10 mouse cellular contexts compared by ENCODE assay signal in genomic region chr7:35740489-35741230, GRCm38 (mm10). TPM values are rescaled to one million over a fixed set of nuclear protein-coding genes. Genes with fewer than 3 reads are reported as not detected.
DNase-seq lines count a peak whose midpoint lies in the region; ATAC-seq and TF ChIP-seq lines count a peak whose summit lies in the region.
"Had no signal": no experiment of that assay in that cellular context is flagged by ENCODE, and none has a peak within 500 bp of the region (broad histone marks: within the 10 kb centered on the region; RNA-seq: fewer than 3 reads in every experiment).

No protein-coding gene starts in this region.

- peak; percentile 49 to 72 for DNase-seq in cerebellum, postnatal 4 days (ENCODE audit: low spot score in 2 of 2)
- peak; percentile 64 for DNase-seq in midbrain, embryonic 14.5 days
- peak; percentile 69 for DNase-seq in adrenal gland, postnatal 25 days
- peak; percentile 63 for DNase-seq in hindbrain, embryonic 11.5 days (ENCODE audit: low spot score)
- DNase-seq in lung, adult 2 months, result peak; percentile 52
- peak; percentile 62 for DNase-seq in stomach, postnatal 0 days (ENCODE audit: low spot score)

- no peaks in the 10 kb centered on the region for H3K27me3 ChIP-seq in midbrain, embryonic 14.5 days (ENCODE audit: control insufficient read depth, insufficient read depth, low read length)
- H3K27me3 ChIP-seq in midbrain, embryonic 13.5 days, result 0 out of 2 replicates have a peak, but pooled peaks cover 1% of the 10 kb centered on the region
- no peaks in the 10 kb centered on the region for H3K27me3 ChIP-seq in hindbrain, embryonic 11.5 days (ENCODE audit: control insufficient read depth, insufficient read depth, low read length)
- H3K27me3 ChIP-seq in stomach, postnatal 0 days (ENCODE audit: control insufficient read depth, insufficient read depth, low read length), result no peaks in the 10 kb centered on the region
- H3K27me3 ChIP-seq: megakaryocyte, embryonic 14.5 days; Patski had no signal

- H3K36me3 ChIP-seq in midbrain, embryonic 14.5 days (ENCODE audit: control insufficient read depth, insufficient read depth, low read length), result peaks cover 33% of the 10 kb centered on the region
- peaks cover 75% of the 10 kb centered on the region for H3K36me3 ChIP-seq in midbrain, embryonic 13.5 days
- H3K36me3 ChIP-seq in hindbrain, embryonic 11.5 days (ENCODE audit: control insufficient read depth, insufficient read depth, low read length), result peaks cover 4% of the 10 kb centered on the region; the same call in 1 of the 2 replicates
- H3K36me3 ChIP-seq in stomach, postnatal 0 days (ENCODE audit: control insufficient read depth, insufficient read depth, low read length), result no peaks in the 10 kb centered on the region

- no peaks in the 10 kb centered on the region for H3K4me1 ChIP-seq in midbrain, embryonic 14.5 days (ENCODE audit: control insufficient read depth, insufficient read depth, low read length)
- no peaks in the 10 kb centered on the region for H3K4me1 ChIP-seq in midbrain, embryonic 13.5 days (replicated peaks)
- no peaks in the 10 kb centered on the region for H3K4me1 ChIP-seq in hindbrain, embryonic 11.5 days (replicated peaks; ENCODE audit: control insufficient read depth, insufficient read depth, low read length)
- H3K4me1 ChIP-seq in lung, adult 2 months (ENCODE audit: control insufficient read depth, insufficient read depth, low read length), result no peaks in the 10 kb centered on the region
- no peaks in the 10 kb centered on the region for H3K4me1 ChIP-seq in stomach, postnatal 0 days (replicated peaks; ENCODE audit: control insufficient read depth, insufficient read depth)

- no peak for ATAC-seq in cerebellum, adult (ENCODE audit: insufficient number of reproducible peaks, low FRiP score, low TSS enrichment)
- ATAC-seq in midbrain, embryonic 14.5 days (ENCODE audit: low FRiP score, low TSS enrichment), result no peak
- no peak for ATAC-seq in midbrain, embryonic 13.5 days
- ATAC-seq in hindbrain, embryonic 11.5 days (ENCODE audit: low FRiP score), result no peak
- no peak for ATAC-seq in stomach, postnatal 0 days (ENCODE audit: low FRiP score, low TSS enrichment)
- ATAC-seq: Patski had no signal

- H3K4me3 ChIP-seq in midbrain, embryonic 14.5 days (replicated peaks; ENCODE audit: low read depth, low read length), result no peak overlapping the region
- no peak overlapping the region for H3K4me3 ChIP-seq in midbrain, embryonic 13.5 days (replicated peaks)
- H3K4me3 ChIP-seq in hindbrain, embryonic 11.5 days (ENCODE audit: low read depth, low read length), result no peak overlapping the region
- H3K4me3 ChIP-seq in lung, adult 2 months (replicated peaks; ENCODE audit: extremely low read depth, low read depth, low read length), result no peak overlapping the region
- H3K4me3 ChIP-seq in stomach, postnatal 0 days (ENCODE audit: low read depth, low read length), result no peak overlapping the region
- H3K4me3 ChIP-seq: megakaryocyte, embryonic 14.5 days had no signal

- 62% methylated on average over 5 of the region's 5 CpGs for WGBS in midbrain, embryonic 14.5 days
- WGBS in midbrain, embryonic 13.5 days, result 69% methylated on average over 5 of the region's 5 CpGs
- WGBS in hindbrain, embryonic 11.5 days, result 85% methylated on average over 5 of the region's 5 CpGs
- 60% methylated on average over 5 of the region's 5 CpGs for WGBS in lung, adult 2 months
- 47% methylated on average over 5 of the region's 5 CpGs for WGBS in stomach, postnatal 0 days

- H3K9ac ChIP-seq in midbrain, embryonic 14.5 days (replicated peaks; ENCODE audit: low read length), result no peak overlapping the region
- H3K9ac ChIP-seq in midbrain, embryonic 13.5 days (replicated peaks), result no peak overlapping the region
- no peak overlapping the region for H3K9ac ChIP-seq in hindbrain, embryonic 11.5 days (ENCODE audit: low read depth, low read length)
- no peak overlapping the region for H3K9ac ChIP-seq in stomach, postnatal 0 days (ENCODE audit: low read length)

- TF ChIP-seq POLR2A in lung, adult 2 months (IDR thresholded peaks at IDR 0.05; ENCODE audit: borderline replicate concordance, extremely low read depth, low read depth, low read length), result no peak

- H3K9me3 ChIP-seq in midbrain, embryonic 14.5 days (ENCODE audit: control insufficient read depth, low read length), result no peaks in the 10 kb centered on the region
- H3K9me3 ChIP-seq in midbrain, embryonic 13.5 days, result no peaks in the 10 kb centered on the region
- H3K9me3 ChIP-seq in hindbrain, embryonic 11.5 days (ENCODE audit: control insufficient read depth, low read length), result no peaks in the 10 kb centered on the region; the same call in 1 of the 2 replicates
- no peaks in the 10 kb centered on the region for H3K9me3 ChIP-seq in stomach, postnatal 0 days (ENCODE audit: control insufficient read depth, low read length)

- peak; percentile 64 for TF ChIP-seq CTCF in lung, adult 2 months (IDR thresholded peaks at IDR 0.05; ENCODE audit: insufficient read depth, low read length)
- peak; percentile 74 for TF ChIP-seq CTCF in stomach, postnatal 0 days (IDR thresholded peaks at IDR 0.05; ENCODE audit: low read depth)

- H3K27ac ChIP-seq in midbrain, embryonic 14.5 days (replicated peaks; ENCODE audit: low read depth, low read length), result no peak overlapping the region
- H3K27ac ChIP-seq in midbrain, embryonic 13.5 days, result no peak overlapping the region
- H3K27ac ChIP-seq in hindbrain, embryonic 11.5 days (ENCODE audit: low read depth, low read length), result no peak overlapping the region
- H3K27ac ChIP-seq in stomach, postnatal 0 days (replicated peaks), result no peak overlapping the region

- TF ChIP-seq EP300 in stomach, postnatal 0 days (optimal IDR thresholded peaks at IDR 0.05), result no peak

- H3K4me2 ChIP-seq in midbrain, embryonic 14.5 days (ENCODE audit: low read length), result no peak overlapping the region
- H3K4me2 ChIP-seq in midbrain, embryonic 13.5 days (replicated peaks), result no peak overlapping the region
- H3K4me2 ChIP-seq in hindbrain, embryonic 11.5 days (replicated peaks; ENCODE audit: low read depth, low read length), result no peak overlapping the region
- H3K4me2 ChIP-seq in stomach, postnatal 0 days (replicated peaks; ENCODE audit: low read depth), result no peak overlapping the region

RNA-seq across cellular contexts. Expression of gene Dpy19l3, which starts 13.6 kb away (rescaled TPM):
- polyA plus RNA-seq in midbrain, embryonic 14.5 days (2014; fragmentation: Nextera tagmentation; extraction: Ambion mirVana), result 44.1 and 52.7 TPM in 2 replicates
- 37.2 and 42.7 TPM in 2 replicates for polyA plus RNA-seq in midbrain, embryonic 13.5 days (2015; fragmentation: Nextera tagmentation; extraction: Ambion mirVana)
- total RNA-seq in adrenal gland, postnatal 25 days (2021), result 31.5 and 60.8 TPM in 2 replicates
- polyA plus RNA-seq in hindbrain, embryonic 11.5 days (2014; fragmentation: Nextera tagmentation; extraction: Ambion mirVana), result 29.4 and 33.5 TPM in 2 replicates
- 7.2 and 10.9 TPM in 2 replicates for polyA plus RNA-seq in lung, adult 2 months (2012; rRNA removed)
- 7.9 and 9.0 TPM in 2 replicates for polyA plus RNA-seq in stomach, postnatal 0 days (2015; fragmentation: Nextera tagmentation; extraction: Ambion mirVana)
